Mouse (Mus musculus) stomach, embryonic 16.5 days (tissue): ENCODE data around the gene Clcc1. TPM values are rescaled to one million over a fixed set of nuclear protein-coding genes. Genes with fewer than 3 reads are reported as not detected.

Source experiments
- ATAC-seq: fragments of 200-750 bp; cut with Nextera tagmentation; 2 replicates; pipeline ENCODE4 v1.8.0; 2017; ENCODE audit warnings: moderate number of reproducible peaks, moderate TSS enrichment; ENCODE audit not compliant: insufficient read depth, low FRiP score
- H3K27ac ChIP-seq: fragments of 300-500 bp; sonication (generic); 2 replicates; pipeline ENCODE4 v1.5.1; 2014; ENCODE audit warnings: low read length
- H3K27me3 ChIP-seq: fragments of 300-500 bp; sonication (generic); 2 replicates; pipeline ENCODE4 v1.6.1; 2014; ENCODE audit warnings: low read length, control low read depth, mixed read lengths; ENCODE audit not compliant: control insufficient read depth, insufficient read depth
- H3K36me3 ChIP-seq: fragments of 300-500 bp; sonication (generic); 2 replicates; pipeline ENCODE4 v1.6.1; 2014; ENCODE audit warnings: low read length; ENCODE audit not compliant: control insufficient read depth, insufficient read depth
- H3K4me1 ChIP-seq: fragments of 300-500 bp; sonication (generic); 2 replicates; pipeline ENCODE4 v1.6.1; 2014; ENCODE audit warnings: low read length, control low read depth, mixed read lengths; ENCODE audit not compliant: control insufficient read depth, insufficient read depth
- H3K4me2 ChIP-seq: fragments of 300-500 bp; sonication (generic); 2 replicates; pipeline ENCODE4 v1.6.1; 2014; ENCODE audit warnings: low read depth, low read length, mixed read lengths
- H3K4me3 ChIP-seq: fragments of 300-500 bp; sonication (generic); replicated peaks from 2 replicates; pipeline ENCODE4 v1.5.1; 2014; ENCODE audit warnings: mild to moderate bottlenecking, low read length
- H3K9ac ChIP-seq: fragments of 300-500 bp; sonication (generic); 2 replicates; pipeline ENCODE4 v1.6.1; 2014; ENCODE audit warnings: low read length
- H3K9me3 ChIP-seq: fragments of 300-500 bp; sonication (generic); replicated peaks from 2 replicates; pipeline ENCODE4 v1.6.1; 2016; ENCODE audit warnings: low read length, control low read depth; ENCODE audit not compliant: control insufficient read depth
- whole genome bisulfite sequencing: fragments of 180-500 bp; shearing (Covaris S2); extraction: QIAGEN DNeasy Blood & Tissue Kit; methylation state at CpG from one replicate; pipeline ENCODE4 v1.1.7; 2014; 5-methylcytosine and 5-hydroxymethylcytosine counted together
- polyA plus RNA-seq: library from polyadenylated mRNA; unstranded; fragments of >200 nt; fragmentation: Nextera tagmentation; extraction: Ambion mirVana; gene quantifications from 2 replicates; pipeline ENCODE4 v1.2.1, GENCODE M21; 2015

Clcc1 gene
- polyA plus RNA-seq, 1 experiment from 2014 or later = 74.3 TPM

DNA sequence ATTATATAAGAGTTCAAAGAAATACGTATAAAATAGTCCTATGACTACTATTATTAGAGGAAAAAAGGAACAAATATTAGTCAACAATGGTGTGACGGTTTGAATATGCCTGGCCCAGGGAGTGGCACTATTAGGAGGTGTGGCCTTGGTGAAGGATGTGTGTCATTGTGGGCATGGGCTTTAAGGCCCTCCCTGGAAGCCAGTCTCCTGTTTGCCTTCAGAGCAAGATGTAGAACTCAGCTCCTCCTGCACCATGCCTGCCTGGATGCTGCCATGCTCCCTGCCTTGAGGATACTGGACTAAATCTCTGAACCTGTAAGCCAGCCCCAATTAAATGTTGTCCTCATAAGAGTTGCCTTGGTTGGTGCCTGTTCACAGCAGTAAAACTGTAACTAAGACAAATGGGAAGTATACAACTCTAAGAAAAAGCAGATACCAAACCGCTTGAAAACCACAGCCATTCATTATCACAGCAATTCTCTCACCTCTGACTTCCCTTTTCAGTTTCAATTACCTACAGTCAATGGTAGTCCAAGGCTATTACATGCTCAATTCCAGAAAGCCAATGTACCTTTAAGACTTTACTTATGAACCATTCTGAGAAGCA is 64.3 kb downstream of the Clcc1 start:
- Histone ChIP-seq H3K9ac (no peak overlapping the region), H3K27me3 (no peaks in the 10 kb centered on the region), H3K4me1 (peaks cover 16% of the 10 kb centered on the region), H3K4me2 (no peak overlapping the region), H3K4me3 (no peak overlapping the region), H3K27ac (no peak overlapping the region), H3K9me3 (no peaks in the 10 kb centered on the region), H3K36me3 (no peaks in the 10 kb centered on the region)
- WGBS = 77% methylated on average over 3 of the region's 3 CpGs
- no peak for ATAC-seq

- no peak for ATAC-seq
- Histone ChIP-seq H3K27ac (no peak overlapping the region), H3K36me3 (no peaks in the 10 kb centered on the region), H3K9me3 (no peaks in the 10 kb centered on the region), H3K27me3 (no peaks in the 10 kb centered on the region), H3K9ac (no peak overlapping the region), H3K4me2 (0 out of 2 replicates have a peak overlapping the region, but pooled peaks have one; percentile 61), H3K4me3 (no peak overlapping the region), H3K4me1 (peaks cover 17% of the 10 kb centered on the region)
- 63% methylated on average over 2 of the region's 2 CpGs for WGBS
Observed at GRCm38 (mm10) chr3:108719357-108719756, 65.6 kb downstream of the Clcc1 start.

- Histone ChIP-seq H3K4me2 (peak overlapping the region; percentile 61; the same call in 1 of the 2 replicates), H3K9ac (no peak overlapping the region), H3K4me3 (peak overlapping the region; percentile 3; the same call in 1 of the 2 replicates), H3K27me3 (no peaks in the 10 kb centered on the region), H3K27ac (no peak overlapping the region), H3K4me1 (peaks cover 17% of the 10 kb centered on the region), H3K9me3 (no peaks in the 10 kb centered on the region), H3K36me3 (no peaks in the 10 kb centered on the region)
- no peak for ATAC-seq
- 51% methylated on average over 3 of the region's 3 CpGs for WGBS
Observed at GRCm38 (mm10) chr3:108719761-108720160, 66.0 kb downstream of the Clcc1 start.

DNA sequence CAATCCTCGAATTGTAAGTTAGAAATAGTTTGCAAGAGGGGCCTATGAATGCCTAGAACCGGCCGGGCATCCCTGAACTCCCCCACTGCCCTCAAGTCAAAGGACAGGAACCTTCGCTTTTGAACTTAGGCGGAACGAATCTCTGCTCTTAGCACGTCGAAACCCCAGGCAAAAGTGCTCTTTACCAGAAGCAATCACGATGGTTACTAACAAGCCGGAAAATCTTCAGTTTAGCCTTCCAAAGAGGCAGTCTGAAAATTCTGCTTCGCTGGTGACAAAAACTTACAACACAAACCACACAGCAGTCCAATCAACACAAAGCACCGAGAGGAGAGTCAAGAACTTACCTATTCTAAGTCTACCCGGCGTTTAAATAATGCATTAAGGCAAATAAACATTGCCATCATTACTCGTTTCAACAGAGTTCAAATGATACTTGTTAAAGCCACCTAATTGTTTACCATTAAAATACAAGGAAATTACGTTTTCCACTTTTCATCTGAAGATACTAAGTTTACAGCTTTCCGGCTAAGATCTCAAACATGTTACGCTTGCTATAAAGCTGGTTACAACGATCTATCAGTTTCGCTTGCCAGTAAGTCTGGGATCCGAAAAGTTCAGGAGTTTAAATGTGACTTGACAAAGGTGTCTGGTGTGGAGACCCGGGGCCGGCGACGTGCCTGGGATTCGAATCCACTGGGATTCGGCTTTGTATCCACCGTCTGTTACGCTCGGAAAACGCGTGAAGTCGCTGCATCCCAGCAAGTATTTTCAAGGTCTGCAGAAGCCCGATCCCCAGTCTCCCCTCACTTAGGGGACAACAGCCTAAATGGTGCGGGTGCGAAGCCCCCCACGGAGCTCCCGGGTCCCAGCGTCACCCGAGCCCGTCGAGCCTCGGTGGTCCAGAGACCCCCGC is 67.6 kb downstream of the Clcc1 start:
- Histone ChIP-seq H3K4me2 (peak overlapping the region; percentile 61), H3K4me1 (peaks cover 17% of the 10 kb centered on the region), H3K36me3 (no peaks in the 10 kb centered on the region), H3K9me3 (no peaks in the 10 kb centered on the region), H3K9ac (peak overlapping the region; percentile 89), H3K4me3 (peak overlapping the region; percentile 66), H3K27me3 (no peaks in the 10 kb centered on the region), H3K27ac (peak overlapping the region; percentile 92)
- ATAC-seq = no peak; the same call in 1 of the 2 replicates
- WGBS = under 1% methylated on average over 44 of the region's 44 CpGs

DNA sequence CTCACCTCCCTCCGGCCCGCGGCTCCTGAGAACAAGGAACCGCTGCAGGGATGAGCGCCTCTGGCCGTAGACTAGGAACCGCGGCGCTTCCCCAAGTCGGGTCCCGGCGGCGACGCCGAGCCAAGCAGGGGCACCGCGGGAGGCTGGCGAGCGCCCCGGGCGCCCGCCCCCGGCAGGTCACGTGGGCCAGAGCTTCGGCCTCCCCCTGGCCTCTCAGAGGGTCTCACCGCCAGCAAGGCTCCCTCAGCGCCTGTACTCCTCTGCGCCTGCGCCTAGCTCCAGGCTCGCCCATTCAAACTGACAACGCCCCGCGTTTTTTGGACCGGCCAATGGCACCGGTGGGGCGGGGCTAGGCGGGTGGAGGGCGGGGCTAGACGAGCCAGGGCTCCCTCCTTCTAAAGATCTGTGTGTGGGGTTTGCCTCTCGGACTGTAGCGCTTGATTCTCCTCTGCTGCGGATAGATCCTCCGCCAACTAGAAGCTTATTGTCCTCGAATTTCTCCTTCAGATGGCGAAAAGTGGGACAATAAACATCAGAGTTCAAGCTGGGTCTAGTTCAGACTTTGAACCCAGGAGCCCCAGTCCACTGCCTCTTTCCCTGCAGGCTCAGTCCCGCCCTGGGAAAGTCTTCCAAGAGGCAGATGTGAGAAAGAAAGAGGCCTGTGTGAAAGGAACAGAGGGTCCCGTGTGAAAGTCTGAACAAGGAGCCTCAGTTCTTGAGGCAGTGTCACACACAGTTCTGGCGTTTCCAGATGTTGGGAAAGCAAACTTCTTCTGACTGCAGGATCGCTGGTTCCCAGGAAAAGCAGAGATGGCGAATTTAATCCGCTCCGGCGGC is 68.5 kb downstream of the Clcc1 start, which contains the start of gene Gpsm2:
TSS of gene Gpsm2 (minus strand) at position 274 of the 837 bp plus-strand sequence.
- Histone ChIP-seq H3K4me2 (peak within 1 kb of the TSS; percentile 61), H3K27ac (peak within 1 kb of the TSS; percentile 92), H3K9me3 (no peaks in the 10 kb centered on the region), H3K27me3 (no peaks in the 10 kb centered on the region), H3K36me3 (no peaks in the 10 kb centered on the region), H3K4me3 (peak within 1 kb of the TSS; percentile 66), H3K9ac (peak within 1 kb of the TSS; percentile 89), H3K4me1 (peaks cover 17% of the 10 kb centered on the region)
- ATAC-seq = peak; percentile 99
- 2% methylated on average over 53 of the region's 53 CpGs for WGBS

GRCm38 (mm10) chr3:108726413-108726812 is 72.7 kb downstream of the Clcc1 start:
- no peak overlapping the region for H3K9ac ChIP-seq
- no peaks in the 10 kb centered on the region for H3K9me3 ChIP-seq
- no peaks in the 10 kb centered on the region for H3K27me3 ChIP-seq
- H3K4me3 ChIP-seq = no peak overlapping the region
- H3K4me2 ChIP-seq = no peak overlapping the region
- no peak for ATAC-seq
- H3K36me3 ChIP-seq = no peaks in the 10 kb centered on the region
- H3K4me1 ChIP-seq = peaks cover 3% of the 10 kb centered on the region
- WGBS = 84% methylated on average over 7 of the region's 7 CpGs
- H3K27ac ChIP-seq = no peak overlapping the region

DNA sequence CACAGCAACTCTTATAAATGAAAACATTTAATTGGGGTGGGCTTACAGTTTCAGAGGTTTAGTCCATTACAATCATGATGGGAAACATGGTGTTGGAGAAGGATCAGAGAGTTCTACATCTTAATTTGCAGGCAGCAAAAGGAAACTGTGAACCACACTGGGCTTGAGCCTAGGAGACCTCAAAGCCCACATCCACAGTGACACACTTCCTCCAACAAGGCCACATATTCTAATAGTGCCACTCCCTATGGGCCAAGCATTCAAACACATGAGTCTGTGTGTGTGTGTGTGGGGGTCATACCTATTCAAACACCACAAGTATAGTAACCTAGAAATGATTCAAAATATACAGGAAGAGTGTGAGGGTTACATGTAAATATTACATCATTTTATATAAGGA is 73.6 kb downstream of the Clcc1 start:
- Histone ChIP-seq H3K27ac (no peak overlapping the region), H3K27me3 (no peaks in the 10 kb centered on the region), H3K36me3 (no peaks in the 10 kb centered on the region), H3K4me2 (no peak overlapping the region), H3K4me3 (no peak overlapping the region), H3K9me3 (no peaks in the 10 kb centered on the region), H3K9ac (no peak overlapping the region), H3K4me1 (peaks cover 3% of the 10 kb centered on the region)
- ATAC-seq = no peak

- Histone ChIP-seq H3K9ac (no peak overlapping the region), H3K27ac (no peak overlapping the region), H3K36me3 (no peaks in the 10 kb centered on the region), H3K27me3 (no peaks in the 10 kb centered on the region), H3K9me3 (no peaks in the 10 kb centered on the region), H3K4me2 (no peak overlapping the region), H3K4me3 (no peak overlapping the region), H3K4me1 (peaks cover 3% of the 10 kb centered on the region)
- no peak for ATAC-seq
- WGBS = 74% methylated on average over 3 of the region's 3 CpGs
Observed at GRCm38 (mm10) chr3:108727776-108728175, 74.1 kb downstream of the Clcc1 start.
